Mouse (Mus musculus): ENCODE measurements at regions not wholly inside any gene's neighbourhood (a gene's known extent, or its start where the extent isn't known, plus 50 kb on each side); places are given as distances from the start of the nearest gene placed in this dataset.

GRCm38 (mm10) chr8:8392303-8392702 lies 268.7 kb downstream of the Efnb2 start:
- DNase-seq (ENCODE audit: low read depth, low spot score): no peak

GRCm38 (mm10) chr8:8391321-8391720 lies 269.7 kb downstream of the Efnb2 start:
- DNase-seq (ENCODE audit: low read depth, low spot score): no peak

- DNase-seq (ENCODE audit: low read depth, low spot score): no peak
Observed at GRCm38 (mm10) chr8:8378248-8378647, 282.8 kb downstream of the Efnb2 start.

GRCm38 (mm10) chr8:8376791-8377190 lies 284.3 kb downstream of the Efnb2 start:
- DNase-seq (ENCODE audit: low read depth, low spot score): no peak

- no peak for DNase-seq (ENCODE audit: low read depth, low spot score)
Observed at GRCm38 (mm10) chr8:8376379-8376778, 284.7 kb downstream of the Efnb2 start.

- DNase-seq (ENCODE audit: low read depth, low spot score): no peak
Observed at GRCm38 (mm10) chr8:8367282-8367871, 293.7 kb downstream of the Efnb2 start.

GRCm38 (mm10) chr8:8361941-8362537 lies 299.0 kb downstream of the Efnb2 start:
- DNase-seq (ENCODE audit: low read depth, low spot score): no peak

- DNase-seq (ENCODE audit: low read depth, low spot score): no peak
Observed at GRCm38 (mm10) chr8:8360586-8360985, 300.5 kb downstream of the Efnb2 start.

GRCm38 (mm10) chr8:8354977-8355376 lies 306.1 kb downstream of the Efnb2 start:
- DNase-seq (ENCODE audit: low read depth, low spot score): no peak

- DNase-seq (ENCODE audit: low read depth, low spot score): no peak
Observed at GRCm38 (mm10) chr8:8344661-8345060, 316.4 kb downstream of the Efnb2 start.

- DNase-seq (ENCODE audit: low read depth, low spot score): no peak
Observed at GRCm38 (mm10) chr8:8335256-8335972, 325.6 kb downstream of the Efnb2 start.

GRCm38 (mm10) chr8:8334515-8334914 lies 326.5 kb downstream of the Efnb2 start:
- DNase-seq (ENCODE audit: low read depth, low spot score): no peak

GRCm38 (mm10) chr8:8331249-8331648 lies 329.8 kb downstream of the Efnb2 start:
- DNase-seq (ENCODE audit: low read depth, low spot score): no peak

- no peak for DNase-seq (ENCODE audit: low read depth, low spot score)
Observed at GRCm38 (mm10) chr8:8328010-8328666, 332.9 kb downstream of the Efnb2 start.

GRCm38 (mm10) chr8:8326066-8326834 lies 334.8 kb downstream of the Efnb2 start:
- DNase-seq (ENCODE audit: low read depth, low spot score): no peak

- DNase-seq (ENCODE audit: low read depth, low spot score): no peak
Observed at GRCm38 (mm10) chr8:8325420-8325819, 335.6 kb downstream of the Efnb2 start.

GRCm38 (mm10) chr8:8324520-8324919 lies 336.5 kb downstream of the Efnb2 start:
- no peak for DNase-seq (ENCODE audit: low read depth, low spot score)

GRCm38 (mm10) chr8:8308253-8308652 lies 352.8 kb downstream of the Efnb2 start:
- no peak for DNase-seq (ENCODE audit: low read depth, low spot score)

- no peak for DNase-seq (ENCODE audit: low read depth, low spot score)
Observed at GRCm38 (mm10) chr8:8307487-8307886, 353.6 kb downstream of the Efnb2 start.

- DNase-seq (ENCODE audit: low read depth, low spot score): no peak
Observed at GRCm38 (mm10) chr8:8299965-8300767, 360.9 kb downstream of the Efnb2 start.
